Comparison of ENCODE assay signal across 23 mouse cellular contexts in genomic region chr4:55015517-55015916, GRCm38 (mm10).
"Had no signal": no experiment of that assay in that cellular context is flagged by ENCODE, and none has a peak within 500 bp of the region (broad histone marks: within the 10 kb centered on the region; RNA-seq: fewer than 3 reads in every experiment).

No protein-coding gene starts in this region.

- H3K9ac ChIP-seq: forebrain, embryonic 15.5 days; forebrain, postnatal 0 days; heart, embryonic 12.5 days; hindbrain, embryonic 12.5 days; hindbrain, embryonic 14.5 days; limb, embryonic 13.5 days; limb, embryonic 15.5 days; liver, embryonic 12.5 days; liver, embryonic 14.5 days had no signal

- ATAC-seq: forebrain, embryonic 15.5 days; forebrain, postnatal 0 days; hindbrain, embryonic 16.5 days; inflammation-experienced regulatory T-cells, adult 6 months; liver, embryonic 12.5 days had no signal

- H3K27ac ChIP-seq: forebrain, embryonic 15.5 days; gastrocnemius, adult 2 months; heart, embryonic 10.5 days; hindbrain, embryonic 10.5 days; hindbrain, embryonic 12.5 days; hindbrain, embryonic 14.5 days; kidney, postnatal 0 days; limb, embryonic 13.5 days; limb, embryonic 15.5 days; liver, embryonic 12.5 days; liver, embryonic 14.5 days had no signal

- H3K4me2 ChIP-seq: forebrain, embryonic 15.5 days; heart, embryonic 12.5 days; hindbrain, embryonic 12.5 days; hindbrain, embryonic 14.5 days; limb, embryonic 13.5 days; limb, embryonic 15.5 days; liver, embryonic 12.5 days had no signal

- H3K27me3 ChIP-seq: forebrain, embryonic 15.5 days; heart, embryonic 12.5 days; hindbrain, embryonic 12.5 days; limb, embryonic 13.5 days; limb, embryonic 15.5 days; liver, embryonic 12.5 days had no signal

- H3K9me3 ChIP-seq: forebrain, embryonic 15.5 days; heart, embryonic 10.5 days; heart, embryonic 12.5 days; hindbrain, embryonic 10.5 days; hindbrain, embryonic 12.5 days; limb, embryonic 13.5 days; limb, embryonic 15.5 days; liver, embryonic 12.5 days had no signal

- H3K4me1 ChIP-seq: heart, embryonic 10.5 days; hindbrain, embryonic 10.5 days; hindbrain, embryonic 12.5 days; limb, embryonic 13.5 days; limb, embryonic 15.5 days; liver, embryonic 12.5 days had no signal

- DNase-seq: forebrain, postnatal 0 days; gastrocnemius, adult 2 months; gastrocnemius, postnatal 10 days; gastrocnemius, postnatal 25 days; heart, adult 18-20 months; heart, postnatal 10 days; heart, postnatal 4 days; layer of hippocampus, adult 9-11 months; layer of hippocampus, postnatal 36 days; left cerebral cortex, postnatal 4 days had no signal

- H3K4me3 ChIP-seq: forebrain, embryonic 15.5 days; gastrocnemius, adult 2 months; heart, embryonic 10.5 days; heart, embryonic 12.5 days; hindbrain, embryonic 10.5 days; hindbrain, embryonic 12.5 days; limb, embryonic 13.5 days; limb, embryonic 15.5 days; liver, embryonic 12.5 days had no signal
